Mouse (Mus musculus) layer of hippocampus, adult 2 months (tissue): Measurements from ENCODE around the gene Cflar. TPM values are rescaled to one million over a fixed set of nuclear protein-coding genes. Genes with fewer than 3 reads are reported as not detected.
A peak's percentile ranks its signal among the peaks of the same experiment; 100 is the strongest.
"Not testable (repeated sequence)": the region's sequence is repeated elsewhere in the genome, so short reads cannot be mapped to it uniquely, and the experiment has no call there.

Experiments used
- DNase-seq, 2 experiments: peaks; one replicate each; pipeline ENCODE4 v3.0.0; 2022; ENCODE audit warnings: low spot score in 2 of 2
- H3K27ac ChIP-seq: fragments of 200-600 bp; 2 replicates; pipeline ENCODE4 v1.8.1; 2022
- H3K4me3 ChIP-seq: fragments of 200-600 bp; 2 replicates; pipeline ENCODE4 v1.8.1; 2022; ENCODE audit warnings: mild to moderate bottlenecking
- CTCF ChIP-seq: fragments of 200-600 bp; conservative IDR thresholded peaks from 2 replicates; pipeline ENCODE4 v1.8.1; 2022; ENCODE audit warnings: antibody characterized with exemption, mild to moderate bottlenecking, moderate library complexity
- total RNA-seq, 2 experiments: library from RNA; stranded (reverse); gene quantifications; 2 replicates each; pipeline ENCODE4 v1.2.3; 2021

Cflar gene
- total RNA-seq, 2 experiments from 2014 or later, result 32.9 to 35.2 TPM

GRCm38 (mm10) chr1:58744645-58745044, 33.3 kb downstream of the Cflar start:
- no peak overlapping the region for H3K4me3 ChIP-seq
- TF ChIP-seq CTCF, result no peak
- H3K27ac ChIP-seq, result peak overlapping the region; percentile 4; the same call in 1 of the 2 replicates
- no peak for DNase-seq

GRCm38 (mm10) chr1:58746880-58747279, 35.6 kb downstream of the Cflar start:
- peak; percentile 65 to 67 for DNase-seq
- TF ChIP-seq CTCF, result peak; percentile 91
- Histone ChIP-seq H3K27ac (peak overlapping the region; percentile 7; the same call in 1 of the 2 replicates), H3K4me3 (no peak overlapping the region)

- no peak for DNase-seq
- no peak for TF ChIP-seq CTCF
Observed at GRCm38 (mm10) chr1:58759451-58759850, 48.1 kb downstream of the Cflar start.

GRCm38 (mm10) chr1:58760581-58760980, 49.3 kb downstream of the Cflar start:
- DNase-seq, result no peak
- no peak overlapping the region for H3K27ac ChIP-seq
- no peak overlapping the region for H3K4me3 ChIP-seq
- TF ChIP-seq CTCF, result no peak

More at GRCm38 (mm10) chr1:58759451-58759850, 48.1 kb downstream of the Cflar start:
- Histone ChIP-seq H3K27ac (no peak overlapping the region), H3K4me3 (no peak overlapping the region)

GRCm38 (mm10) chr1:58761391-58762275, 50.3 kb downstream of the Cflar start:
- DNase-seq, H3K4me3 ChIP-seq, H3K27ac ChIP-seq: not testable (repeated sequence)
- TF ChIP-seq CTCF, result peak; percentile 50

GRCm38 (mm10) chr1:58762576-58762975, 51.3 kb downstream of the Cflar start:
- Histone ChIP-seq H3K27ac (no peak overlapping the region), H3K4me3 (no peak overlapping the region)
- no peak for TF ChIP-seq CTCF
- DNase-seq, result no peak

GRCm38 (mm10) chr1:58766446-58766845, 55.1 kb downstream of the Cflar start:
- not testable (repeated sequence) for H3K4me3 ChIP-seq, H3K27ac ChIP-seq, DNase-seq

- Histone ChIP-seq H3K4me3 (no peak overlapping the region), H3K27ac (no peak overlapping the region)
- no peak for TF ChIP-seq CTCF
- no peak for DNase-seq
Observed at GRCm38 (mm10) chr1:58769136-58769535, 57.8 kb downstream of the Cflar start.

- no peak for TF ChIP-seq CTCF
- H3K4me3 ChIP-seq, result no peak overlapping the region
- no peak for DNase-seq
- H3K27ac ChIP-seq, result no peak overlapping the region
Observed at GRCm38 (mm10) chr1:58769701-58770100, 58.4 kb downstream of the Cflar start.

- peak; percentile 72 for TF ChIP-seq CTCF
- Histone ChIP-seq H3K27ac (no peak overlapping the region), H3K4me3 (no peak overlapping the region)
- DNase-seq, result peak in 1 of 2 experiments; percentile 59
Observed at GRCm38 (mm10) chr1:58770111-58770720, 58.9 kb downstream of the Cflar start.

GRCm38 (mm10) chr1:58772084-58772483, 60.8 kb downstream of the Cflar start:
- Histone ChIP-seq H3K27ac (no peak overlapping the region), H3K4me3 (no peak overlapping the region)
- no peak for TF ChIP-seq CTCF
- DNase-seq, result no peak

- Histone ChIP-seq H3K27ac (no peak overlapping the region), H3K4me3 (no peak overlapping the region)
- no peak for DNase-seq
- no peak for TF ChIP-seq CTCF
Observed at GRCm38 (mm10) chr1:58773280-58773679, 62.0 kb downstream of the Cflar start.

GRCm38 (mm10) chr1:58773905-58774304, 62.6 kb downstream of the Cflar start:
- no peak overlapping the region for H3K4me3 ChIP-seq
- DNase-seq, result no peak
- TF ChIP-seq CTCF, result no peak
- H3K27ac ChIP-seq, result no peak overlapping the region
